In genomic region chr2:131351968-131352746, GRCm38 (mm10) we compare ENCODE assay signal across 8 mouse cellular contexts. TPM values are rescaled to one million over a fixed set of nuclear protein-coding genes. Genes with fewer than 3 reads are reported as not detected.
DNase-seq lines count a peak whose midpoint lies in the region; ATAC-seq and TF ChIP-seq lines count a peak whose summit lies in the region.

No protein-coding gene starts in this region.

- ATAC-seq in lung, postnatal 0 days = peak; percentile 72
- ATAC-seq in stomach, embryonic 15.5 days (ENCODE audit: insufficient read depth, low FRiP score, low read depth) = peak; percentile 45

- peak overlapping the region; percentile 93 for H3K27ac ChIP-seq in heart, adult 2 months
- peak overlapping the region; percentile 57; the same call in 1 of the 2 replicates for H3K27ac ChIP-seq in lung, postnatal 0 days (ENCODE audit: low read length)
- peak overlapping the region; percentile 81 for H3K27ac ChIP-seq in stomach, embryonic 15.5 days

- no peak for DNase-seq in heart, adult 2 months
- DNase-seq in heart, postnatal 10 days = no peak
- DNase-seq in 3T3-L1 (ENCODE audit: low read depth, low spot score) = peak; percentile 47
- DNase-seq in adipocyte (ENCODE audit: low spot score) = peak; percentile 33
- peak; percentile 46 for DNase-seq in forelimb bud, embryonic 11.5 days (ENCODE audit: low read depth, low spot score)
- peak; percentile 57 for DNase-seq in lung, postnatal 0 days (ENCODE audit: low spot score)
- DNase-seq in B cell, adult 2 months = no peak

- under 1% methylated on average over 49 of the region's 51 CpGs for WGBS in heart, adult 2 months
- under 1% methylated on average over 38 of the region's 51 CpGs for WGBS in lung, postnatal 0 days
- under 1% methylated on average over 50 of the region's 51 CpGs for WGBS in stomach, embryonic 15.5 days

- H3K9ac ChIP-seq in heart, adult 2 months (ENCODE audit: low read depth, low read length) = peak overlapping the region; percentile 95
- peak overlapping the region; percentile 73 for H3K9ac ChIP-seq in lung, postnatal 0 days (replicated peaks; ENCODE audit: low read depth)
- peak overlapping the region; percentile 94 for H3K9ac ChIP-seq in stomach, embryonic 15.5 days

- no peak for TF ChIP-seq POLR2A in heart, adult 2 months (IDR thresholded peaks at IDR 0.05; ENCODE audit: insufficient read depth, low read depth, low read length)

- peak overlapping the region; percentile 98 for H3K4me3 ChIP-seq in heart, adult 2 months
- H3K4me3 ChIP-seq in lung, postnatal 0 days (ENCODE audit: low read depth, low read length) = peak overlapping the region; percentile 88
- peak overlapping the region; percentile 92 for H3K4me3 ChIP-seq in stomach, embryonic 15.5 days (replicated peaks)

- intact Hi-C loops in heart, adult 2 months (cut with DNase I) = loop anchor here (5.0 to 10.0 kb wide), 2 partner anchors 160 to 167 kb away; partner anchors contain the start of genes Cdc25b, Cenpb and Spef1
- intact Hi-C loops in heart, postnatal 10 days (cut with DNase I) = no loop called here

- no peaks in the 10 kb centered on the region for H3K9me3 ChIP-seq in lung, postnatal 0 days (ENCODE audit: low read length)
- H3K9me3 ChIP-seq in stomach, embryonic 15.5 days = no peaks in the 10 kb centered on the region

- no peaks in the 10 kb centered on the region for H3K36me3 ChIP-seq in heart, adult 2 months (ENCODE audit: control insufficient read depth, insufficient read depth, low read length)
- no peaks in the 10 kb centered on the region for H3K36me3 ChIP-seq in lung, postnatal 0 days (ENCODE audit: insufficient read depth, low read length)
- H3K36me3 ChIP-seq in stomach, embryonic 15.5 days = no peaks in the 10 kb centered on the region

- peaks cover 3% of the 10 kb centered on the region; the same call in 1 of the 2 replicates for H3K4me1 ChIP-seq in heart, adult 2 months (ENCODE audit: control insufficient read depth, insufficient read depth, low read length)
- peaks cover 5% of the 10 kb centered on the region; the same call in 1 of the 2 replicates for H3K4me1 ChIP-seq in lung, postnatal 0 days (ENCODE audit: insufficient read depth, low read depth, low read length)
- H3K4me1 ChIP-seq in stomach, embryonic 15.5 days = peaks cover 3% of the 10 kb centered on the region; the same call in 1 of the 2 replicates

- no peak for TF ChIP-seq CTCF in heart, adult 2 months (IDR thresholded peaks at IDR 0.05)
- TF ChIP-seq CTCF in lung, postnatal 0 days (IDR thresholded peaks at IDR 0.05) = no peak

- TF ChIP-seq EP300 in heart, adult 2 months (IDR thresholded peaks at IDR 0.05; ENCODE audit: insufficient read depth, low read depth, low read length) = no peak
- TF ChIP-seq EP300 in lung, postnatal 0 days (IDR thresholded peaks at IDR 0.05) = no peak

- H3K79me2 ChIP-seq in heart, adult 2 months (replicated peaks; ENCODE audit: control insufficient read depth, insufficient read depth, low read length) = no peaks in the 10 kb centered on the region; the same call in 1 of the 2 replicates

- no peaks in the 10 kb centered on the region for H3K27me3 ChIP-seq in heart, adult 2 months (ENCODE audit: control insufficient read depth, insufficient read depth, low read length)
- no peaks in the 10 kb centered on the region for H3K27me3 ChIP-seq in lung, postnatal 0 days (replicated peaks; ENCODE audit: insufficient read depth, low read length)
- no peaks in the 10 kb centered on the region for H3K27me3 ChIP-seq in stomach, embryonic 15.5 days (replicated peaks)

- peak overlapping the region; percentile 90 for H3K4me2 ChIP-seq in lung, postnatal 0 days (replicated peaks; ENCODE audit: low read depth, low read length)
- H3K4me2 ChIP-seq in stomach, embryonic 15.5 days = peak overlapping the region; percentile 86

RNA-seq across cellular contexts. Expression of gene Rnf24, which starts 0.5 kb away (rescaled TPM):
- 1 to 10 TPM; 2.9 to 3.9 TPM for total RNA-seq in heart, adult 2 months (2021)
- 2.7 and 3.5 TPM in 2 replicates for polyA plus RNA-seq in heart, adult 2 months (2012; rRNA removed)
- 1 to 10 TPM; 5.4 to 6.8 TPM for total RNA-seq in heart, postnatal 10 days (2021)
- 1.3 and 1.6 TPM in 2 replicates for polyA plus RNA-seq in lung, postnatal 0 days (2015; fragmentation: Nextera tagmentation; extraction: Ambion mirVana)
- 3.0 and 3.3 TPM in 2 replicates for polyA plus RNA-seq in stomach, embryonic 15.5 days (2015; fragmentation: Nextera tagmentation; extraction: Ambion mirVana)

Comparison
In these comparisons a context has a peak if more than half of its experiments do, and no peak if none do; other contexts are left out.
1. DNase-seq: peak in 3T3-L1 (single experiment), adipocyte (single experiment), forelimb bud, embryonic 11.5 days (single experiment) and lung, postnatal 0 days (single experiment); none in heart, adult 2 months (0 of 2), heart, postnatal 10 days (0 of 2) and B cell, adult 2 months (0 of 2).
2. Peak in every context shown above with its lines, with median percentiles within 50 percentile points of each other: H3K27ac ChIP-seq, H3K4me3 ChIP-seq and H3K9ac ChIP-seq.